Mouse (Mus musculus) cortical plate, adult 2 months (tissue): ENCODE measurements around the gene Hsf5.

Source experiments
- CTCF ChIP-seq: fragments of 200-500 bp; IDR thresholded peaks from 2 replicates; pipeline ENCODE4 v1.5.1; 2011; ENCODE audit warnings: mild to moderate bottlenecking, control low read depth, low read length; ENCODE audit not compliant: insufficient read depth; ENCODE audit errors: extremely low read depth
- POLR2A ChIP-seq: fragments of 200-500 bp; IDR thresholded peaks from 2 replicates; pipeline ENCODE4 v1.6.1; 2011; ENCODE audit warnings: mild to moderate bottlenecking, low read length, control low read depth; ENCODE audit not compliant: insufficient read depth; ENCODE audit errors: extremely low read depth

DNA sequence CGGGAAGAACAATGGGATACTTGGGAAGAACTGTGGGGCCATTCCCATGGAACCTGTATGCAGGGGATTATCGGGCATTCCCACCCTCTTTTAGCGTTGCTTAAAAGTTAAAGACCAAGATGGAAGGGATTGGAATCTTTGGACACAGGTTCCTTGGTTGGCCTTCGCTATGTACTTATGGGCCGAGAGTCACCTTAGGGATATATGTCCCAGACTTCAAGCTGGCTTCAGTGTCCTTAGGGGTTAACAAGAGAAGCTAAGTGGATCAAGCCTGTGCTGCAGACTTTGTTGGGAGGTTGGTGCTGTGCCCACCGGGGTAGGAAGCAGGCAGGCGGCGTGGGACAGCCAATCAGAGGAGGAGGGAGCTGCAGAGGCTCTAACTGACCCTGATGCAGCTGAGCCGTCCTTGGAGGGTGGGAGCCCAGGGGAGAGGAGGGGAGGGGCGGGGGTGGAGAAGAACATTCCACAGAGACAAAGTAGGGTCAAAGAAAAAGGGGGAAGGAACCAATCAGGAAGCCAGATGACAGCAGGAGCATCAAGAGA lies 36.4 kb upstream of the Hsf5 start:
- TF ChIP-seq CTCF (no peak), POLR2A (no peak)
